Mouse (Mus musculus) ovary, adult 18-20 months (tissue): ENCODE results near the gene Tec.

Source experiments
- DNase-seq: peaks from one replicate; pipeline ENCODE4 v3.0.0; 2022; ENCODE audit warnings: low spot score, mixed read lengths

Tec gene

GRCm38 (mm10) chr5:72854141-72854990, 13.9 kb downstream of the Tec start:
- no peak for DNase-seq

- no peak for DNase-seq
These were observed 14.9 kb downstream of the Tec start for GRCm38 (mm10) chr5:72853365-72853764.

GRCm38 (mm10) chr5:72852301-72852995, 15.8 kb downstream of the Tec start:
- no peak for DNase-seq

GRCm38 (mm10) chr5:72851674-72852098, 16.6 kb downstream of the Tec start:
- DNase-seq = no peak

- no peak for DNase-seq
These were observed 17.2 kb downstream of the Tec start for GRCm38 (mm10) chr5:72850926-72851673.

- DNase-seq = no peak
These were observed 19.3 kb downstream of the Tec start for GRCm38 (mm10) chr5:72848889-72849435.

GRCm38 (mm10) chr5:72846712-72847111, 21.6 kb downstream of the Tec start:
- no peak for DNase-seq

- no peak for DNase-seq
These were observed 22.2 kb downstream of the Tec start for GRCm38 (mm10) chr5:72845928-72846630.

- no peak for DNase-seq
These were observed 23.3 kb downstream of the Tec start for GRCm38 (mm10) chr5:72844776-72845495.

GRCm38 (mm10) chr5:72844294-72844693, 24.0 kb downstream of the Tec start:
- no peak for DNase-seq

GRCm38 (mm10) chr5:72839655-72840054, 28.6 kb downstream of the Tec start:
- no peak for DNase-seq

- DNase-seq = no peak
These were observed 29.3 kb downstream of the Tec start for GRCm38 (mm10) chr5:72838976-72839375.

- no peak for DNase-seq
These were observed 32.6 kb downstream of the Tec start for GRCm38 (mm10) chr5:72835656-72836055.

- DNase-seq = no peak
These were observed 35.1 kb downstream of the Tec start for GRCm38 (mm10) chr5:72832904-72833765.

GRCm38 (mm10) chr5:72832191-72832590, 36.1 kb downstream of the Tec start:
- no peak for DNase-seq

- DNase-seq = no peak
These were observed 37.2 kb downstream of the Tec start for GRCm38 (mm10) chr5:72830988-72831610.

- DNase-seq = no peak
These were observed 38.7 kb downstream of the Tec start for GRCm38 (mm10) chr5:72829506-72830067.

GRCm38 (mm10) chr5:72828401-72828800, 39.9 kb downstream of the Tec start:
- DNase-seq = no peak

- no peak for DNase-seq
These were observed 40.8 kb downstream of the Tec start for GRCm38 (mm10) chr5:72827435-72827834.
